Mouse (Mus musculus): ENCODE measurements around the gene Atrnl1.

GRCm38 (mm10) chr19:57642536-57642935 is 31.7 kb downstream of the Atrnl1 start:
- no peak for TF ChIP-seq ZNF384 (IDR thresholded peaks at IDR 0.05; ENCODE audit: low read depth, low read length)
- TF ChIP-seq MAFK (IDR thresholded peaks at IDR 0.05; ENCODE audit: insufficient read depth, low read depth, low read length) = no peak
- no peak for TF ChIP-seq HCFC1 (IDR thresholded peaks at IDR 0.05; ENCODE audit: borderline replicate concordance, insufficient read depth, low read length)
- no peak for TF ChIP-seq ZC3H11A (IDR thresholded peaks at IDR 0.05; ENCODE audit: borderline replicate concordance, low read depth, low read length)
- TF ChIP-seq CHD2 (IDR thresholded peaks at IDR 0.05; ENCODE audit: low read depth, low read length) = no peak
